Mouse (Mus musculus) liver, embryonic 14.5 days (tissue): ENCODE results near the gene Ppp6r1. TPM values are rescaled to one million over a fixed set of nuclear protein-coding genes. Genes with fewer than 3 reads are reported as not detected.
A peak's percentile ranks its signal among the peaks of the same experiment; 100 is the strongest.

Experiments used
- ATAC-seq: fragments of 200-750 bp; cut with Nextera tagmentation; 2 replicates; pipeline ENCODE4 v1.8.0; 2017; ENCODE audit warnings: moderate number of reproducible peaks, mild to moderate bottlenecking, moderate library complexity; ENCODE audit not compliant: insufficient read depth
- DNase-seq, 3 experiments: peaks; one replicate each; pipeline ENCODE4 v3.0.0-alpha.2; 2012 to 2013; ENCODE audit warnings: low read depth in 3 of 3, low spot score in 3 of 3
- H3K27ac ChIP-seq: fragments of 300-500 bp; sonication (generic); 2 replicates; pipeline ENCODE4 v1.5.1; 2014; ENCODE audit warnings: moderate library complexity, mild to moderate bottlenecking, control low read depth, inconsistent platforms
- H3K27me3 ChIP-seq: fragments of 300-500 bp; sonication (generic); 2 replicates; pipeline ENCODE4 v1.6.1; 2014; ENCODE audit warnings: mild to moderate bottlenecking, low read length, moderate library complexity; ENCODE audit not compliant: control insufficient read depth, insufficient read depth
- H3K36me3 ChIP-seq: fragments of 300-500 bp; sonication (generic); replicated peaks from 2 replicates; pipeline ENCODE4 v1.6.1; 2014; ENCODE audit warnings: low read depth; ENCODE audit not compliant: control insufficient read depth, insufficient read depth
- H3K4me1 ChIP-seq, 2 experiments: fragments of 200-500 bp in 1 of 2; fragments of 300-500 bp in 1 of 2; sonication (generic) in 1 of 2; replicated peaks; 2 replicates each; pipeline ENCODE4 v1.6.1; 2012 to 2014; ENCODE audit warnings: antibody characterized with exemption in 1 of 2, inconsistent platforms in 1 of 2, low read length in 1 of 2; ENCODE audit not compliant: control insufficient read depth in 2 of 2, insufficient read depth in 2 of 2
- H3K4me2 ChIP-seq: fragments of 300-500 bp; sonication (generic); 2 replicates; pipeline ENCODE4 v1.6.1; 2014; ENCODE audit warnings: low read depth, mild to moderate bottlenecking, control low read depth, moderate library complexity
- H3K4me3 ChIP-seq, 2 experiments: fragments of 200-500 bp in 1 of 2; fragments of 300-500 bp in 1 of 2; sonication (generic) in 1 of 2; 2 replicates each; pipeline ENCODE4 v1.5.1; 2012 to 2014; ENCODE audit warnings: low read depth in 2 of 2, low read length in 2 of 2, mild to moderate bottlenecking in 2 of 2, control low read depth in 1 of 2, inconsistent platforms in 1 of 2, moderate library complexity in 1 of 2; ENCODE audit not compliant: insufficient read depth in 1 of 2
- H3K9ac ChIP-seq: fragments of 300-500 bp; sonication (generic); replicated peaks from 2 replicates; pipeline ENCODE4 v1.6.1; 2014; ENCODE audit warnings: mild to moderate bottlenecking, control low read depth, moderate library complexity
- H3K9me3 ChIP-seq: fragments of 300-500 bp; sonication (generic); 2 replicates; pipeline ENCODE4 v1.6.1; 2016; ENCODE audit warnings: low read length, mixed read lengths; ENCODE audit not compliant: control insufficient read depth
- CTCF ChIP-seq: IDR thresholded peaks from 2 replicates; pipeline ENCODE4 v1.5.1; 2016; ENCODE audit warnings: antibody characterized with exemption, low read depth, control low read depth
- EP300 ChIP-seq: IDR thresholded peaks from 2 replicates; pipeline ENCODE4 v1.6.1; 2016; ENCODE audit warnings: antibody characterized with exemption, low read depth
- WGBS: fragments of 180-500 bp; shearing (Covaris S2); extraction: QIAGEN DNeasy Blood & Tissue Kit; methylation state at CpG from one replicate; pipeline ENCODE4 v1.1.7; 2014; ENCODE audit not compliant: insufficient replicate concordance; 5-methylcytosine and 5-hydroxymethylcytosine counted together
- polyA plus RNA-seq, 2 experiments: library from polyadenylated mRNA; depleted of rRNA in 1 of 2; stranded (reverse) in 1 of 2; unstranded in 1 of 2; fragments of >200 nt; fragmentation: Nextera tagmentation in 1 of 2; extraction: Ambion mirVana in 1 of 2; gene quantifications; 2 replicates each; pipeline versions ENCODE4 v1.2.1 to v1.2.3; 2012 to 2014

Gene Ppp6r1
- polyA plus RNA-seq, 2 experiments, result 4.3 to 33.6 TPM

GRCm38 (mm10) chr7:4668506-4668905, 9.7 kb upstream of the Ppp6r1 start:
- peaks cover 3% of the 10 kb centered on the region; the same call in 1 of the 2 replicates for H3K36me3 ChIP-seq
- no peak for TF ChIP-seq EP300
- peaks cover 22 to 29% of the 10 kb centered on the region in 2 experiments for H3K4me1 ChIP-seq
- H3K9me3 ChIP-seq, result no peaks in the 10 kb centered on the region
- no peak for ATAC-seq
- H3K4me3 ChIP-seq, result no peak overlapping the region
- DNase-seq, result no peak
- no peaks in the 10 kb centered on the region for H3K27me3 ChIP-seq
- H3K9ac ChIP-seq, result no peak overlapping the region
- 89% methylated on average over 8 of the region's 8 CpGs for WGBS
- H3K27ac ChIP-seq, result no peak overlapping the region
- H3K4me2 ChIP-seq, result no peak overlapping the region

GRCm38 (mm10) chr7:4666871-4667270, 8.1 kb upstream of the Ppp6r1 start:
- WGBS, result 76% methylated on average over 5 of the region's 5 CpGs
- no peaks in the 10 kb centered on the region for H3K27me3 ChIP-seq
- peaks cover 21 to 24% of the 10 kb centered on the region in 2 experiments for H3K4me1 ChIP-seq
- H3K9ac ChIP-seq, result no peak overlapping the region
- no peak overlapping the region for H3K27ac ChIP-seq
- H3K4me3 ChIP-seq, result no peak overlapping the region
- no peak overlapping the region for H3K4me2 ChIP-seq
- ATAC-seq (no peak), DNase-seq (no peak)
- peaks cover 3% of the 10 kb centered on the region; the same call in 1 of the 2 replicates for H3K36me3 ChIP-seq
- no peak for TF ChIP-seq EP300
- no peak for TF ChIP-seq CTCF
- H3K9me3 ChIP-seq, result no peaks in the 10 kb centered on the region

GRCm38 (mm10) chr7:4663742-4664141, 4.9 kb upstream of the Ppp6r1 start:
- peaks cover 3% of the 10 kb centered on the region; the same call in 1 of the 2 replicates for H3K36me3 ChIP-seq
- H3K4me1 ChIP-seq, result peaks cover 0 to 4% of the 10 kb centered on the region in 2 experiments; a peak in 1 of 4 replicates
- ATAC-seq (no peak), DNase-seq (no peak)
- no peak for TF ChIP-seq EP300
- no peak for TF ChIP-seq CTCF
- no peak overlapping the region for H3K9ac ChIP-seq
- H3K27ac ChIP-seq, result no peak overlapping the region
- no peak overlapping the region for H3K4me3 ChIP-seq
- H3K9me3 ChIP-seq, result no peaks in the 10 kb centered on the region
- WGBS, result 72% methylated on average over 2 of the region's 2 CpGs
- H3K27me3 ChIP-seq, result no peaks in the 10 kb centered on the region
- no peak overlapping the region for H3K4me2 ChIP-seq

GRCm38 (mm10) chr7:4663179-4663578, 4.4 kb upstream of the Ppp6r1 start:
- H3K4me1 ChIP-seq, result peaks cover 0 to 4% of the 10 kb centered on the region in 2 experiments; a peak in 1 of 4 replicates
- no peak overlapping the region for H3K4me2 ChIP-seq
- no peak overlapping the region for H3K9ac ChIP-seq
- H3K9me3 ChIP-seq, result no peaks in the 10 kb centered on the region
- H3K27ac ChIP-seq, result no peak overlapping the region
- H3K4me3 ChIP-seq, result no peak overlapping the region
- TF ChIP-seq CTCF (no peak), EP300 (no peak)
- H3K27me3 ChIP-seq, result no peaks in the 10 kb centered on the region
- DNase-seq (no peak), ATAC-seq (no peak)
- peaks cover 3% of the 10 kb centered on the region; the same call in 1 of the 2 replicates for H3K36me3 ChIP-seq
- 69% methylated on average over 8 of the region's 8 CpGs for WGBS

- WGBS, result 70% methylated on average over 3 of the region's 3 CpGs
- peak overlapping the region; percentile 89 for H3K27ac ChIP-seq
- H3K4me1 ChIP-seq, result peaks cover 24 to 27% of the 10 kb centered on the region in 2 experiments
- H3K9ac ChIP-seq, result peak overlapping the region; percentile 85
- ATAC-seq (no peak), DNase-seq (no peak)
- H3K4me3 ChIP-seq, result peak overlapping the region in 1 of 2 experiments; percentile 99; a peak in 2 of 4 replicates
- TF ChIP-seq CTCF (no peak), EP300 (no peak)
- no peaks in the 10 kb centered on the region; the same call in 1 of the 2 replicates for H3K36me3 ChIP-seq
- H3K4me2 ChIP-seq, result peak overlapping the region; percentile 99
- no peaks in the 10 kb centered on the region for H3K27me3 ChIP-seq
- no peaks in the 10 kb centered on the region for H3K9me3 ChIP-seq
Measured at GRCm38 (mm10) chr7:4659911-4660443, 1.2 kb upstream of the Ppp6r1 start.
